11 mouse cellular contexts compared by ENCODE assay signal in the genomic region with DNA sequence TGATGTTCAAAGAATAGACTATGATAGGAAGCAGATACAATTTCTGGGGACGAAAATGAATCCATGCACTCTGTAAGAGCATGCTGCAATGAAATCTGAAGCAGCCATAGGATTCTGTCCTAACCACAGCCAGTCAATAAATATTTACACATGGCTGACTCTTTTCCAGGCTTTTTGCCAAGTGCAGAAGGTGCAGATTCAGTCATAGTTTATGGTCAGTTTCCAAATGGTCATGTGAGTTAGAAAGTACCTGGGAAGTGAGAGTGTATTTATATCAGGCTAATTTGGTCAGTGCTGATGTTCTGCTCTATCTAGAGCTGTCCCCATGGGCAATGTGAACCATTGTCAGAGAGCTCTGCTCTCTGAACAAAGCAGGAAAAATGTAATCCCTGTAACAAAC.
DNase-seq lines count a peak whose midpoint lies in the region; ATAC-seq and TF ChIP-seq lines count a peak whose summit lies in the region.
"Had no signal": no experiment of that assay in that cellular context is flagged by ENCODE, and none has a peak within 500 bp of the region (broad histone marks: within the 10 kb centered on the region; RNA-seq: fewer than 3 reads in every experiment).

No protein-coding gene starts in this region.

- no peak overlapping the region for H3K9ac ChIP-seq in hindbrain, postnatal 0 days (replicated peaks; ENCODE audit: low read length)
- H3K9ac ChIP-seq in hindbrain, embryonic 13.5 days = no peak overlapping the region
- H3K9ac ChIP-seq in kidney, postnatal 0 days (ENCODE audit: low read depth, low read length) = no peak overlapping the region
- H3K9ac ChIP-seq in forebrain, embryonic 12.5 days = no peak overlapping the region
- H3K9ac ChIP-seq: heart, embryonic 15.5 days had no signal

- peak; percentile 71 for ATAC-seq in hindbrain, postnatal 0 days
- no peak for ATAC-seq in hindbrain, embryonic 13.5 days (ENCODE audit: low FRiP score)
- peak; percentile 49; the same call in 1 of the 2 replicates for ATAC-seq in kidney, postnatal 0 days (replicated peaks; ENCODE audit: low FRiP score, low read depth)
- ATAC-seq in frontal cortex, adult (ENCODE audit: low TSS enrichment) = no peak
- no peak for ATAC-seq in forebrain, embryonic 12.5 days (ENCODE audit: low FRiP score)

- H3K27ac ChIP-seq in hindbrain, postnatal 0 days = no peak overlapping the region
- no peak overlapping the region for H3K27ac ChIP-seq in hindbrain, embryonic 13.5 days
- no peak overlapping the region for H3K27ac ChIP-seq in kidney, postnatal 0 days
- no peak overlapping the region for H3K27ac ChIP-seq in forebrain, embryonic 12.5 days
- H3K27ac ChIP-seq: forebrain, embryonic 10.5 days; heart, embryonic 15.5 days had no signal

- 45% methylated on average over 1 of the region's 1 CpGs for WGBS in hindbrain, postnatal 0 days
- 64% methylated on average over 1 of the region's 1 CpGs for WGBS in hindbrain, embryonic 13.5 days
- WGBS in kidney, postnatal 0 days = 23% methylated on average over 1 of the region's 1 CpGs
- 74% methylated on average over 1 of the region's 1 CpGs for WGBS in forebrain, embryonic 12.5 days

- H3K9me3 ChIP-seq in hindbrain, postnatal 0 days (ENCODE audit: low read length) = no peaks in the 10 kb centered on the region
- H3K9me3 ChIP-seq in hindbrain, embryonic 13.5 days = no peaks in the 10 kb centered on the region
- H3K9me3 ChIP-seq in kidney, postnatal 0 days (replicated peaks; ENCODE audit: low read length) = no peaks in the 10 kb centered on the region
- no peaks in the 10 kb centered on the region for H3K9me3 ChIP-seq in forebrain, embryonic 12.5 days
- H3K9me3 ChIP-seq: forebrain, embryonic 10.5 days; heart, embryonic 15.5 days had no signal

- no peak overlapping the region for H3K4me3 ChIP-seq in hindbrain, postnatal 0 days (ENCODE audit: low read length)
- no peak overlapping the region for H3K4me3 ChIP-seq in hindbrain, embryonic 13.5 days
- no peak overlapping the region for H3K4me3 ChIP-seq in kidney, postnatal 0 days (replicated peaks; ENCODE audit: low read depth, low read length)
- no peak overlapping the region for H3K4me3 ChIP-seq in forebrain, embryonic 12.5 days (replicated peaks)
- H3K4me3 ChIP-seq: forebrain, embryonic 10.5 days; heart, embryonic 15.5 days had no signal

- TF ChIP-seq CTCF in hindbrain, postnatal 0 days (IDR thresholded peaks at IDR 0.05; ENCODE audit: low read depth) = no peak
- TF ChIP-seq CTCF in kidney, postnatal 0 days (IDR thresholded peaks at IDR 0.05; ENCODE audit: low read depth) = no peak

- no peak overlapping the region for H3K4me2 ChIP-seq in hindbrain, postnatal 0 days (ENCODE audit: low read depth, low read length)
- H3K4me2 ChIP-seq in hindbrain, embryonic 13.5 days = no peak overlapping the region
- H3K4me2 ChIP-seq in kidney, postnatal 0 days (ENCODE audit: low read length) = no peak overlapping the region
- no peak overlapping the region for H3K4me2 ChIP-seq in forebrain, embryonic 12.5 days
- H3K4me2 ChIP-seq: heart, embryonic 15.5 days had no signal

- DNase-seq in hindbrain, postnatal 0 days (ENCODE audit: low spot score) = peak; percentile 67
- peak; percentile 13 for DNase-seq in 3T3-L1 (ENCODE audit: low read depth, low spot score)
- peak; percentile 48 to 57 for DNase-seq in cerebellum, adult 18-20 months
- DNase-seq in kidney, postnatal 0 days (ENCODE audit: low spot score) = peak; percentile 49
- no peak for DNase-seq in thymus, postnatal 4 days

- no peaks in the 10 kb centered on the region for H3K4me1 ChIP-seq in hindbrain, postnatal 0 days (ENCODE audit: insufficient read depth, low read length)
- H3K4me1 ChIP-seq in hindbrain, embryonic 13.5 days (replicated peaks) = no peaks in the 10 kb centered on the region
- no peaks in the 10 kb centered on the region for H3K4me1 ChIP-seq in kidney, postnatal 0 days (replicated peaks; ENCODE audit: insufficient read depth, low read length)
- no peaks in the 10 kb centered on the region for H3K4me1 ChIP-seq in forebrain, embryonic 12.5 days
- H3K4me1 ChIP-seq: forebrain, embryonic 10.5 days; heart, embryonic 15.5 days had no signal

- no peaks in the 10 kb centered on the region for H3K27me3 ChIP-seq in hindbrain, postnatal 0 days (ENCODE audit: insufficient read depth, low read length)
- H3K27me3 ChIP-seq in hindbrain, embryonic 13.5 days = no peaks in the 10 kb centered on the region
- no peaks in the 10 kb centered on the region for H3K27me3 ChIP-seq in kidney, postnatal 0 days (ENCODE audit: insufficient read depth, low read length)
- no peaks in the 10 kb centered on the region for H3K27me3 ChIP-seq in forebrain, embryonic 12.5 days
- H3K27me3 ChIP-seq: CH12.LX; heart, embryonic 15.5 days had no signal

- no peaks in the 10 kb centered on the region for H3K36me3 ChIP-seq in hindbrain, postnatal 0 days (ENCODE audit: insufficient read depth, low read length)
- no peaks in the 10 kb centered on the region for H3K36me3 ChIP-seq in hindbrain, embryonic 13.5 days
- no peaks in the 10 kb centered on the region for H3K36me3 ChIP-seq in kidney, postnatal 0 days (ENCODE audit: insufficient read depth, low read length)
- no peaks in the 10 kb centered on the region for H3K36me3 ChIP-seq in forebrain, embryonic 12.5 days (replicated peaks)
- H3K36me3 ChIP-seq: forebrain, embryonic 10.5 days; heart, embryonic 15.5 days had no signal

Comparison
In these comparisons a context has a peak if more than half of its experiments do, and no peak if none do; other contexts are left out.
1. ATAC-seq: peak in hindbrain, postnatal 0 days (single experiment) and kidney, postnatal 0 days (single experiment); none in hindbrain, embryonic 13.5 days (single experiment), frontal cortex, adult (single experiment) and forebrain, embryonic 12.5 days (single experiment).